Mouse (Mus musculus): ENCODE measurements around the gene Lztfl1.

- TF ChIP-seq CTCF (IDR thresholded peaks at IDR 0.05; ENCODE audit: insufficient read depth, low read length): no peak
- no peak for TF ChIP-seq POLR2A (IDR thresholded peaks at IDR 0.05; ENCODE audit: borderline replicate concordance, extremely low read depth, low read depth, low read length)
These were observed 46.3 kb upstream of the Lztfl1 start for GRCm38 (mm10) chr9:123763771-123764170.

Measured in lung, adult 2 months (tissue).